In the genomic region with DNA sequence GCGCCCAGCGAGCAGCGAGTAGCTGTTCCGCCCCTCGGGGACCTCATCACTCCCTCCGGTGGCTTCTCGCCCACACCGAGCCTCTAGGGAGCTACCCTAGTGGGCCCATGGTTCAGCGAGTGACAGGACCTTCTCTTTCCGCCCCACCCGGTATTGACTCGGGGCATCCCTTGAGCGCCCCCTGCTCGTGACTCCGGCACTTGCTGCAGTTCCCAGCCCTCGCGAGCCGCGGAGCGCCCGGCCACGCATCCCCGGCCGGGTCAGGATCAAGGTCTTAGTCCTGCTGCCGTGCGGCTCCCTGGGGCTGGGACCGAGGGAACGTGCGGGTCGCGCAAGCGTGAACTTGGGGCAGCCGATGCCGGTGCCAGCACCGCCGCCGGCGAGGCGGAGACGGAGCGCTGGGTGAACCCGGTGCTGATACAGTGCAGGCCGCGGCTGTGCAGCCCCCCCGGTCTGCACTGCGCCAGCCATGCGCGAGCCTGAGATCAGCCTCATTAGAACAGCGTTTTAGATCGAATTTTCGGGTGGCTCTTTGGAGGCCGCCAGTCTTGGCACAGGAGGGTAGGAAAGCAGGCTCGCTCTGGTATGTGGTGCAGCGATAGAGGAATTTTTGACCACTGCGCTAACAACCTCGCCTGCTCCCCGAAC, we compare ENCODE assay signal across 8 mouse cellular contexts. TPM values are rescaled to one million over a fixed set of nuclear protein-coding genes. Genes with fewer than 3 reads are reported as not detected.
DNase-seq lines count a peak whose midpoint lies in the region; ATAC-seq and TF ChIP-seq lines count a peak whose summit lies in the region.

No protein-coding gene starts in this region.

- H3K36me3 ChIP-seq in forebrain, embryonic 13.5 days (ENCODE audit: poor library complexity, severe bottlenecking), result no peaks in the 10 kb centered on the region
- no peaks in the 10 kb centered on the region for H3K36me3 ChIP-seq in liver, embryonic 16.5 days (ENCODE audit: control insufficient read depth, insufficient read depth)
- no peaks in the 10 kb centered on the region for H3K36me3 ChIP-seq in neural tube, embryonic 12.5 days
- H3K36me3 ChIP-seq in stomach, postnatal 0 days (ENCODE audit: control insufficient read depth, insufficient read depth, low read length), result no peaks in the 10 kb centered on the region

- no peak for TF ChIP-seq EP300 in stomach, postnatal 0 days (optimal IDR thresholded peaks at IDR 0.05)

- H3K27me3 ChIP-seq in forebrain, embryonic 13.5 days, result peaks cover 46% of the 10 kb centered on the region
- H3K27me3 ChIP-seq in liver, embryonic 16.5 days (ENCODE audit: control insufficient read depth, insufficient read depth, low read depth, low read length), result peaks cover 37% of the 10 kb centered on the region
- peaks cover 42% of the 10 kb centered on the region for H3K27me3 ChIP-seq in neural tube, embryonic 12.5 days (replicated peaks)
- no peaks in the 10 kb centered on the region for H3K27me3 ChIP-seq in stomach, postnatal 0 days (ENCODE audit: control insufficient read depth, insufficient read depth, low read length)

- peak; percentile 89 for DNase-seq in ES-CJ7 (ENCODE audit: low read depth, low spot score)
- DNase-seq in heart, postnatal 10 days, result peak; percentile 93 to 94
- peak; percentile 48 for DNase-seq in large intestine, adult 2 months (ENCODE audit: low read depth, low spot score)
- DNase-seq in stomach, postnatal 0 days (ENCODE audit: low spot score), result peak; percentile 87

- H3K4me2 ChIP-seq in forebrain, embryonic 13.5 days, result peak overlapping the region; percentile 89
- H3K4me2 ChIP-seq in liver, embryonic 16.5 days (ENCODE audit: low read depth, low read length), result peak overlapping the region; percentile 81
- peak overlapping the region; percentile 76 for H3K4me2 ChIP-seq in neural tube, embryonic 12.5 days (replicated peaks)
- H3K4me2 ChIP-seq in stomach, postnatal 0 days (replicated peaks; ENCODE audit: low read depth), result peak overlapping the region; percentile 93

- 1% methylated on average over 57 of the region's 57 CpGs for WGBS in forebrain, embryonic 13.5 days
- WGBS in large intestine, adult 2 months, result 4% methylated on average over 57 of the region's 57 CpGs
- whole genome bisulfite sequencing in liver, embryonic 16.5 days (ENCODE audit: insufficient replicate concordance), result 1% methylated on average over 57 of the region's 57 CpGs
- 1% methylated on average over 57 of the region's 57 CpGs for WGBS in neural tube, embryonic 12.5 days
- WGBS in stomach, postnatal 0 days, result 1% methylated on average over 57 of the region's 57 CpGs

- H3K4me1 ChIP-seq in forebrain, embryonic 13.5 days, result peaks cover 23% of the 10 kb centered on the region
- peaks cover 13% of the 10 kb centered on the region for H3K4me1 ChIP-seq in liver, embryonic 16.5 days (ENCODE audit: control insufficient read depth, low read depth, low read length)
- H3K4me1 ChIP-seq in neural tube, embryonic 12.5 days, result peaks cover 7% of the 10 kb centered on the region
- H3K4me1 ChIP-seq in stomach, postnatal 0 days (replicated peaks; ENCODE audit: control insufficient read depth, insufficient read depth), result no peaks in the 10 kb centered on the region

- peak; percentile 82 for TF ChIP-seq CTCF in stomach, postnatal 0 days (IDR thresholded peaks at IDR 0.05; ENCODE audit: low read depth)

- ATAC-seq in cerebellum, adult (ENCODE audit: insufficient number of reproducible peaks, low FRiP score, low TSS enrichment), result peak; percentile 89
- ATAC-seq in forebrain, embryonic 13.5 days, result peak; percentile 87
- ATAC-seq in liver, embryonic 16.5 days (ENCODE audit: low read depth), result peak; percentile 77
- ATAC-seq in neural tube, embryonic 12.5 days (ENCODE audit: low FRiP score, low read depth), result peak; percentile 78
- ATAC-seq in stomach, postnatal 0 days (ENCODE audit: low FRiP score, low TSS enrichment), result peak; percentile 79

- H3K9me3 ChIP-seq in forebrain, embryonic 13.5 days (replicated peaks), result no peaks in the 10 kb centered on the region
- H3K9me3 ChIP-seq in liver, embryonic 16.5 days (replicated peaks; ENCODE audit: control insufficient read depth, low read length), result no peaks in the 10 kb centered on the region
- H3K9me3 ChIP-seq in neural tube, embryonic 12.5 days, result no peaks in the 10 kb centered on the region
- H3K9me3 ChIP-seq in stomach, postnatal 0 days (ENCODE audit: control insufficient read depth, low read length), result no peaks in the 10 kb centered on the region

- no peak overlapping the region for H3K27ac ChIP-seq in forebrain, embryonic 13.5 days
- H3K27ac ChIP-seq in liver, embryonic 16.5 days (ENCODE audit: low read length), result no peak overlapping the region
- no peak overlapping the region for H3K27ac ChIP-seq in neural tube, embryonic 12.5 days
- H3K27ac ChIP-seq in stomach, postnatal 0 days (replicated peaks), result 0 out of 2 replicates have a peak overlapping the region, but pooled peaks have one; percentile 24

- H3K4me3 ChIP-seq in forebrain, embryonic 13.5 days, result peak overlapping the region; percentile 59
- H3K4me3 ChIP-seq in liver, embryonic 16.5 days (ENCODE audit: low read depth, low read length), result peak overlapping the region; percentile 59
- H3K4me3 ChIP-seq in neural tube, embryonic 12.5 days, result peak overlapping the region; percentile 54
- peak overlapping the region; percentile 51 for H3K4me3 ChIP-seq in stomach, postnatal 0 days (ENCODE audit: low read depth, low read length)

- H3K9ac ChIP-seq in forebrain, embryonic 13.5 days, result peak overlapping the region; percentile 80
- H3K9ac ChIP-seq in liver, embryonic 16.5 days (ENCODE audit: low read depth, low read length), result peak overlapping the region; percentile 49
- peak overlapping the region; percentile 68 for H3K9ac ChIP-seq in neural tube, embryonic 12.5 days
- H3K9ac ChIP-seq in stomach, postnatal 0 days (ENCODE audit: low read length), result peak overlapping the region; percentile 70

- intact Hi-C loops in heart, postnatal 10 days (cut with DNase I), result no loop called here

RNA-seq across cellular contexts. Expression of gene Chst14, which starts 50.1 kb away (rescaled TPM):
- polyA plus RNA-seq in forebrain, embryonic 13.5 days (2015; fragmentation: Nextera tagmentation; extraction: Ambion mirVana), result 5.9 and 6.9 TPM in 2 replicates
- total RNA-seq in heart, postnatal 10 days (2021), result 10 to 100 TPM; 14.1 to 14.5 TPM
- polyA plus RNA-seq in large intestine, adult 2 months (2012; rRNA removed), result 3.6 and 3.8 TPM in 2 replicates
- polyA plus RNA-seq in liver, embryonic 16.5 days (2015; fragmentation: Nextera tagmentation; extraction: Ambion mirVana), result 4.0 and 4.9 TPM in 2 replicates
- 18.3 and 18.4 TPM in 2 replicates for polyA plus RNA-seq in neural tube, embryonic 12.5 days (2016; fragmentation: Nextera tagmentation; extraction: Ambion mirVana)
- 13.6 and 14.2 TPM in 2 replicates for polyA plus RNA-seq in stomach, postnatal 0 days (2015; fragmentation: Nextera tagmentation; extraction: Ambion mirVana)

RNA-seq across cellular contexts. Expression of gene Ccdc32, which starts 52.8 kb away (rescaled TPM):
- polyA plus RNA-seq in forebrain, embryonic 13.5 days (2015; fragmentation: Nextera tagmentation; extraction: Ambion mirVana), result 31.1 and 33.8 TPM in 2 replicates
- total RNA-seq in heart, postnatal 10 days (2021), result 10 to 100 TPM; 12.8 to 17.4 TPM
- polyA plus RNA-seq in large intestine, adult 2 months (2012; rRNA removed), result 12.4 and 16.0 TPM in 2 replicates
- polyA plus RNA-seq in liver, embryonic 16.5 days (2015; fragmentation: Nextera tagmentation; extraction: Ambion mirVana), result 13.3 and 13.4 TPM in 2 replicates
- polyA plus RNA-seq in neural tube, embryonic 12.5 days (2016; fragmentation: Nextera tagmentation; extraction: Ambion mirVana), result 28.0 and 28.8 TPM in 2 replicates
- 20.7 and 21.3 TPM in 2 replicates for polyA plus RNA-seq in stomach, postnatal 0 days (2015; fragmentation: Nextera tagmentation; extraction: Ambion mirVana)

RNA-seq across cellular contexts. Expression of gene Rpusd2, which starts 58.2 kb away (rescaled TPM):
- polyA plus RNA-seq in forebrain, embryonic 13.5 days (2015; fragmentation: Nextera tagmentation; extraction: Ambion mirVana), result 7.3 and 7.7 TPM in 2 replicates
- 1 to 10 TPM; 5.6 TPM for total RNA-seq in heart, postnatal 10 days (2021)
- 2.3 and 4.0 TPM in 2 replicates for polyA plus RNA-seq in large intestine, adult 2 months (2012; rRNA removed)
- 2.0 and 2.1 TPM in 2 replicates for polyA plus RNA-seq in liver, embryonic 16.5 days (2015; fragmentation: Nextera tagmentation; extraction: Ambion mirVana)
- 6.6 TPM in 2 replicates for polyA plus RNA-seq in neural tube, embryonic 12.5 days (2016; fragmentation: Nextera tagmentation; extraction: Ambion mirVana)
- polyA plus RNA-seq in stomach, postnatal 0 days (2015; fragmentation: Nextera tagmentation; extraction: Ambion mirVana), result 1.8 and 2.0 TPM in 2 replicates
